Mouse (Mus musculus) liver, embryonic 16.5 days (tissue): ENCODE data around the gene Ppp1r7. TPM values are rescaled to one million over a fixed set of nuclear protein-coding genes. Genes with fewer than 3 reads are reported as not detected.

Experiments used
- ATAC-seq: fragments of 200-750 bp; cut with Nextera tagmentation; 2 replicates; pipeline ENCODE4 v1.8.0; 2017; ENCODE audit warnings: low read depth, mild to moderate bottlenecking, moderate number of reproducible peaks, moderate library complexity
- H3K27ac ChIP-seq: fragments of 300-500 bp; sonication (generic); 2 replicates; pipeline ENCODE4 v1.5.1; 2014; ENCODE audit warnings: mild to moderate bottlenecking, low read length
- H3K27me3 ChIP-seq: fragments of 300-500 bp; sonication (generic); 2 replicates; pipeline ENCODE4 v1.6.1; 2014; ENCODE audit warnings: low read depth, low read length, mixed read lengths; ENCODE audit not compliant: control insufficient read depth, insufficient read depth
- H3K36me3 ChIP-seq: fragments of 300-500 bp; sonication (generic); 2 replicates; pipeline ENCODE4 v1.6.1; 2014; ENCODE audit warnings: mild to moderate bottlenecking; ENCODE audit not compliant: control insufficient read depth, insufficient read depth
- H3K4me1 ChIP-seq: fragments of 300-500 bp; sonication (generic); 2 replicates; pipeline ENCODE4 v1.6.1; 2014; ENCODE audit warnings: low read depth, low read length, mixed read lengths; ENCODE audit not compliant: control insufficient read depth
- H3K4me2 ChIP-seq: fragments of 300-500 bp; sonication (generic); 2 replicates; pipeline ENCODE4 v1.6.1; 2014; ENCODE audit warnings: low read depth, low read length, mixed read lengths
- H3K4me3 ChIP-seq: fragments of 300-500 bp; sonication (generic); 2 replicates; pipeline ENCODE4 v1.5.1; 2014; ENCODE audit warnings: low read depth, mild to moderate bottlenecking, low read length
- H3K9ac ChIP-seq: fragments of 300-500 bp; sonication (generic); 2 replicates; pipeline ENCODE4 v1.6.1; 2014; ENCODE audit warnings: low read depth, low read length
- H3K9me3 ChIP-seq: fragments of 300-500 bp; sonication (generic); replicated peaks from 2 replicates; pipeline ENCODE4 v1.6.1; 2016; ENCODE audit warnings: low read length; ENCODE audit not compliant: control insufficient read depth
- WGBS: fragments of 180-500 bp; shearing (Covaris S2); extraction: QIAGEN DNeasy Blood & Tissue Kit; methylation state at CpG from one replicate; pipeline ENCODE4 v1.1.7; 2014; ENCODE audit not compliant: insufficient replicate concordance; 5-methylcytosine and 5-hydroxymethylcytosine counted together
- microRNA-seq: library from miRNA; unstranded; fragments of <30 nt; microRNA quantifications from one replicate; pipeline ENCODE4, GENCODE M21; 2016
- polyA plus RNA-seq: library from polyadenylated mRNA; unstranded; fragments of >200 nt; fragmentation: Nextera tagmentation; extraction: Ambion mirVana; gene quantifications from 2 replicates; pipeline ENCODE4 v1.2.1, GENCODE M21; 2015

The Ppp1r7 gene
- polyA plus RNA-seq, 1 experiment from 2014 or later: 29.4 TPM

DNA sequence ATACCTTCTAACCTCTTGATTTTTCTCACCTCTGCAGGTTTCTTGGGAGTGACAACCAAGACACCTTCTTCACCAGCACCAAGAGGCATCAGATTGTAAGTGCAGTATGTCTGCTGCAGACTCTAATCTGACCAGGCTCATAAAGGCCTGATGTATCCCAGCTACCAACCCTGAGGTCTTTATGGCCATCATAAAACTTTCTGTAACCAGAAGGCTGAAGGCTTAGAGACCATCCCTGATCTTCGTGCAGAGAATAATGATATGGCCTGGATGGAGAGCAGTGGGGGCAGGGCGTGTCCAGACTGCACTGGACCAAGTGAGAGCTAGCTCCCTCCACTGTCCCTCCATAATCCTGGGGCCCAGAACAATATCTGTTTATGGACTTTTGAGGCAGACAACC lies 44.5 kb downstream of the Ppp1r7 start:
- WGBS: 39% methylated on average over 2 of the region's 2 CpGs
- ATAC-seq: no peak

GRCm38 (mm10) chr1:93388906-93389305 lies 46.3 kb downstream of the Ppp1r7 start:
- no peaks in the 10 kb centered on the region for H3K4me1 ChIP-seq
- WGBS: 52% methylated on average over 2 of the region's 2 CpGs
- ATAC-seq: no peak
- no peaks in the 10 kb centered on the region for H3K27me3 ChIP-seq
- no peak overlapping the region for H3K27ac ChIP-seq
- no peak overlapping the region for H3K4me2 ChIP-seq
- H3K36me3 ChIP-seq: no peaks in the 10 kb centered on the region
- H3K9me3 ChIP-seq: no peaks in the 10 kb centered on the region
- no peak overlapping the region for H3K9ac ChIP-seq
- H3K4me3 ChIP-seq: no peak overlapping the region

More for the DNA sequence above, 44.5 kb downstream of the Ppp1r7 start:
- no peak overlapping the region for H3K9ac ChIP-seq
- no peaks in the 10 kb centered on the region for H3K4me1 ChIP-seq
- no peaks in the 10 kb centered on the region for H3K36me3 ChIP-seq
- no peak overlapping the region for H3K4me2 ChIP-seq
- no peaks in the 10 kb centered on the region for H3K27me3 ChIP-seq
- H3K4me3 ChIP-seq: no peak overlapping the region
- no peak overlapping the region for H3K27ac ChIP-seq
- H3K9me3 ChIP-seq: no peaks in the 10 kb centered on the region

DNA sequence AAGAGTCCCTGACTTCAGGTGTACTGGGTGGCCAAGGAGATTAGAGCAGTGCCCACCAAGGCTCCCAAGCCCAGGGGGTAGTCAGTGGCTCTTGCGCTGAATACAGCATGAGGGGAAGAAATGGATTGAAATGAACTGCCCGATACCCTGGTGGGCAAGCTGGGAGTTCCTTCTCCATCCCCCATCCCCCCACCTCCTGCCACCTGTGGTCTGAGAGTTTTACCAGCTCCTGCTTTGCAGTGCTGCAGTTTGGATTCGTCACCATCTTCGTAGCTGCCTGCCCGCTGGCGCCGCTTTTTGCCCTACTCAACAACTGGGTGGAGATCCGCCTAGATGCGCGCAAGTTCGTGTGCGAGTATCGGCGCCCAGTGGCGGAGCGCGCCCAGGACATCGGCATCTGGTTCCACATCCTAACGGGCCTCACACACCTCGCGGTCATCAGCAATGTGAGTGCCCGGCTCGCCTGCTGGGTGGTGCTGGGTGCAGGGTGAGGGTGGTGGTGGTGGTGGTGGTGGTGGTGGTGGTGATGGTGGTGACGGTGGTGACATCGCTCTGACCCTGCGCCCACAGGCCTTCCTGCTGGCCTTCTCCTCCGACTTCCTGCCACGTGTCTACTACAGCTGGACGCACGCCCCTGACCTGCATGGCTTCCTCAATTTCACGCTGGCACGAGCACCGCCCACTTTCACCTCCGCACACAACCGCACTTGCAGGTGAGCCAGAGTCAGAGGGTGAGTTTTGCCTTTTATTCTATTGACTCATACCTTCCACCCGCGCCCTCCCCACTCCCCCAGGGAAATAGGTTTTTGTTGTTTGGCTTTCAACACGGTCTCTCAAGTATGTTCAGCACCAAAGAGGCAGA lies 58.8 kb downstream of the Ppp1r7 start:
- H3K27ac ChIP-seq: no peak overlapping the region
- H3K4me2 ChIP-seq: peak overlapping the region; percentile 44
- peak overlapping the region; percentile 31 for H3K4me3 ChIP-seq
- ATAC-seq: no peak; the same call in 1 of the 2 replicates
- no peaks in the 10 kb centered on the region for H3K4me1 ChIP-seq
- H3K36me3 ChIP-seq: peaks cover 2% of the 10 kb centered on the region; the same call in 1 of the 2 replicates
- no peaks in the 10 kb centered on the region for H3K9me3 ChIP-seq
- H3K27me3 ChIP-seq: no peaks in the 10 kb centered on the region
- 15% methylated on average over 38 of the region's 38 CpGs for WGBS
- no peak overlapping the region; the same call in 1 of the 2 replicates for H3K9ac ChIP-seq

GRCm38 (mm10) chr1:93403403-93403802 lies 60.7 kb downstream of the Ppp1r7 start:
- H3K4me1 ChIP-seq: no peaks in the 10 kb centered on the region
- peaks cover 21% of the 10 kb centered on the region for H3K36me3 ChIP-seq
- H3K27ac ChIP-seq: no peak overlapping the region
- ATAC-seq: no peak
- H3K9ac ChIP-seq: no peak overlapping the region
- H3K27me3 ChIP-seq: no peaks in the 10 kb centered on the region
- no peaks in the 10 kb centered on the region for H3K9me3 ChIP-seq
- WGBS: 37% methylated on average over 4 of the region's 4 CpGs
- no peak overlapping the region for H3K4me3 ChIP-seq
- H3K4me2 ChIP-seq: no peak overlapping the region

Small RNAs within 50 kb of the gene (microRNA-seq; reads per million reads assigned to microRNA genes)
- gene Mir6345: not detected
- not detected for gene Mir6902

Other genes starting within 250 kb of the Ppp1r7 start
- 0.19 and 0.20 TPM in 2 replicates for gene Kif1a, start 240.9 kb upstream of the Ppp1r7 start, polyA plus RNA-seq
- 15.5 and 17.4 TPM in 2 replicates for gene Agxt, start 207.6 kb upstream of the Ppp1r7 start, polyA plus RNA-seq
- 0.11 and 0.32 TPM in 2 replicates for gene 2310007B03Rik, start 181.9 kb upstream of the Ppp1r7 start, polyA plus RNA-seq
- gene Crocc2, start 174.1 kb upstream of the Ppp1r7 start, polyA plus RNA-seq: 0.01 TPM in 1 of 2 replicates, not detected in the other
- gene Sned1, start 107.0 kb upstream of the Ppp1r7 start, polyA plus RNA-seq: 0.19 and 0.29 TPM in 2 replicates
- gene Mterf4, start 36.9 kb upstream of the Ppp1r7 start, polyA plus RNA-seq: 11.2 and 11.3 TPM in 2 replicates
- 5.7 and 5.9 TPM in 2 replicates for gene Pask, start 628 bp downstream of the Ppp1r7 start, polyA plus RNA-seq
- 0.12 and 0.14 TPM in 2 replicates for gene Ano7, start 31.1 kb downstream of the Ppp1r7 start, polyA plus RNA-seq
- 75.0 and 76.6 TPM in 2 replicates for gene Hdlbp, start 136.0 kb downstream of the Ppp1r7 start, polyA plus RNA-seq
- 1.9 and 2.3 TPM in 2 replicates for gene Farp2, start 169.2 kb downstream of the Ppp1r7 start, polyA plus RNA-seq